ENCODE assay signal across 26 mouse cellular contexts in the genomic region with DNA sequence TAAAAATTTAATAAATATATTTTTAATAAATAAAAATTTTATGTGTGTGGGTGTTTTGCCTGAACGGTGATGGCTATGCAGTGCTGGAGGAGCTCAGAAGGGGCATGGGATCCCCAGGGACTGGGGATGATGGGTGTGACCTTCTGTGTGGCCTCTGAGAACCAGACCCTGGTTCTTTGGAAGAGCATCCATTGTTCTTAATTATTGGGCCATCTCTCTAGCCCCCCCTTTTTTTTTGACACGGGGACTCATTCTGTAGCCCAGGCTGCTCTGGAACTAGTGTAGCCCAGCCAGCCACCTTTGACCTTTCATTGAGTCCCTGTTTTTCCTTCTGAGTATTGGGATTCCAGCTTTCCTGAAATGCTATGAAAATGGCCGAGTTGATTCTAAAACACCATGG. TPM values are rescaled to one million over a fixed set of nuclear protein-coding genes. Genes with fewer than 3 reads are reported as not detected.
"Had no signal": no experiment of that assay in that cellular context is flagged by ENCODE, and none has a peak within 500 bp of the region (broad histone marks: within the 10 kb centered on the region; RNA-seq: fewer than 3 reads in every experiment).

No protein-coding gene starts in this region.

- H3K36me3 ChIP-seq: midbrain, embryonic 10.5 days; midbrain, embryonic 13.5 days; midbrain, embryonic 15.5 days; neural tube, embryonic 13.5 days; neural tube, embryonic 15.5 days had no signal

- H3K27ac ChIP-seq: midbrain, embryonic 10.5 days; midbrain, embryonic 13.5 days; midbrain, embryonic 15.5 days; neural tube, embryonic 13.5 days; neural tube, embryonic 15.5 days had no signal

- H3K9ac ChIP-seq: lung, embryonic 14.5 days; midbrain, embryonic 13.5 days; midbrain, embryonic 15.5 days; neural tube, embryonic 13.5 days; neural tube, embryonic 15.5 days had no signal

- H3K9me3 ChIP-seq: midbrain, embryonic 10.5 days; midbrain, embryonic 13.5 days; midbrain, embryonic 15.5 days; neural tube, embryonic 13.5 days; neural tube, embryonic 15.5 days had no signal

- H3K4me3 ChIP-seq: midbrain, embryonic 10.5 days; midbrain, embryonic 13.5 days; midbrain, embryonic 15.5 days; myocyte; neural tube, embryonic 13.5 days; neural tube, embryonic 15.5 days had no signal

- ATAC-seq: midbrain, embryonic 13.5 days; midbrain, embryonic 15.5 days had no signal

- DNase-seq: lung, adult 18-20 months; lung, postnatal 10 days; retina, postnatal 1 day; right cerebral cortex, adult 18-20 months; right cerebral cortex, postnatal 25 days; right cerebral cortex, postnatal 4 days; spleen, adult 18-20 months; thymus, adult 18-20 months; thymus, postnatal 25 days; thymus, postnatal 4 days had no signal

- H3K4me1 ChIP-seq: midbrain, embryonic 13.5 days; midbrain, embryonic 15.5 days; neural tube, embryonic 13.5 days had no signal

- H3K27me3 ChIP-seq: midbrain, embryonic 13.5 days; midbrain, embryonic 15.5 days; neural tube, embryonic 13.5 days; neural tube, embryonic 15.5 days had no signal

- H3K4me2 ChIP-seq: lung, embryonic 14.5 days; midbrain, embryonic 13.5 days; midbrain, embryonic 15.5 days; neural tube, embryonic 13.5 days; neural tube, embryonic 15.5 days had no signal

RNA-seq across cellular contexts. Expression of gene Gm49354, which starts 54.8 kb away (rescaled TPM):
- total RNA-seq: megakaryocyte, adult 5-6 weeks; megakaryocyte-erythroid progenitor cell, adult 5-6 weeks had no signal
- polyA plus RNA-seq: lung, embryonic 14.5 days; lung, embryonic 16.5 days; midbrain, embryonic 10.5 days; midbrain, embryonic 13.5 days; midbrain, embryonic 15.5 days; myocyte; neural tube, embryonic 11.5 days; neural tube, embryonic 13.5 days; neural tube, embryonic 15.5 days; small intestine, adult 2 months; stomach, embryonic 14.5 days; stomach, embryonic 16.5 days; thymus, postnatal 0 days; urinary bladder, adult 2 months had no signal
